Mouse (Mus musculus): ENCODE results near the gene Nck2. TPM values are rescaled to one million over a fixed set of nuclear protein-coding genes. Genes with fewer than 3 reads are reported as not detected.

Gene Nck2
- polyA plus RNA-seq, 1 experiment, result 18.4 TPM

DNA sequence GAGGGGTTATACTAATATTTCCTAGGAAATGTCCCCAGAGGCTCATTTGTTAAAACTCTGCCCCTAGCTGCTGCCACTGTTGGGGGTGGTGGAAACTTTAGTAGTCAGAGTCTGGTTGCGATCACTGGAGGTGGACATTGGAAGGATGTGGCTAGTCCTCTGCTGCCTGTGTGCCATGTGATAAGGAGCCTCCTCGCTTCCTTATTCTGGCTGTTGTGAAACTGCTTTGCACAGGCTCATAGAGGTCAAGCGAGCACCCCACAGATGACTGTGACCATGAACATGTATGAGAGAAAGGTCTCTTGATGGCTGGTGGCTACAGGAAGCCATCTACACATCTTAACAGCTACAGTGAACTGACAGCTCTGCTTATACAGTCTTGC is 76.6 kb downstream of the Nck2 start:
- Histone ChIP-seq H3K4me2 (ENCODE audit: low read depth) (no peak overlapping the region), H3K27me3 (ENCODE audit: control insufficient read depth, insufficient read depth, insufficient read length) (no peaks in the 10 kb centered on the region), H3ac (ENCODE audit: control insufficient read depth, insufficient read length) (no peak overlapping the region), H3K36me3 (ENCODE audit: control insufficient read depth, insufficient read depth) (peaks cover 4% of the 10 kb centered on the region), H3K79me2 (ENCODE audit: control insufficient read depth, insufficient read depth) (peaks cover 37% of the 10 kb centered on the region), H3K4me3 (no peak overlapping the region)
- TF ChIP-seq USF1 (IDR thresholded peaks at IDR 0.05; ENCODE audit: low read depth), result no peak

GRCm38 (mm10) chr1:43521512-43521911 is 77.1 kb downstream of the Nck2 start:
- Histone ChIP-seq H3K36me3 (ENCODE audit: control insufficient read depth, insufficient read depth) (peaks cover 4% of the 10 kb centered on the region), H3K27me3 (ENCODE audit: control insufficient read depth, insufficient read depth, insufficient read length) (no peaks in the 10 kb centered on the region), H3K79me2 (ENCODE audit: control insufficient read depth, insufficient read depth) (peaks cover 42% of the 10 kb centered on the region), H3ac (ENCODE audit: control insufficient read depth, insufficient read length) (no peak overlapping the region), H3K4me3 (no peak overlapping the region), H3K4me2 (ENCODE audit: low read depth) (no peak overlapping the region)
- 0 out of 2 replicates have a peak, but pooled peaks have one; percentile 25 for TF ChIP-seq CEBPB (IDR thresholded peaks at IDR 0.05; ENCODE audit: insufficient read depth, poor library complexity, severe bottlenecking)
- TF ChIP-seq POLR2AphosphoS2 (IDR thresholded peaks at IDR 0.05; ENCODE audit: insufficient read length, low read depth), result no peak
- TF ChIP-seq SRF (IDR thresholded peaks at IDR 0.05; ENCODE audit: control insufficient read depth, insufficient read length, low read depth), result no peak

- Histone ChIP-seq H3ac (ENCODE audit: control insufficient read depth, insufficient read length) (no peak overlapping the region), H3K4me2 (ENCODE audit: low read depth) (no peak overlapping the region), H3K36me3 (ENCODE audit: control insufficient read depth, insufficient read depth) (peaks cover 4% of the 10 kb centered on the region), H3K4me3 (no peak overlapping the region), H3K79me2 (ENCODE audit: control insufficient read depth, insufficient read depth) (peaks cover 43% of the 10 kb centered on the region), H3K27me3 (ENCODE audit: control insufficient read depth, insufficient read depth, insufficient read length) (no peaks in the 10 kb centered on the region)
- TF ChIP-seq POLR2A (IDR thresholded peaks at IDR 0.05; ENCODE audit: insufficient read length, low read depth) (no peak), SRF (IDR thresholded peaks at IDR 0.05; ENCODE audit: control insufficient read depth, insufficient read length, low read depth) (no peak), USF1 (IDR thresholded peaks at IDR 0.05; ENCODE audit: low read depth) (no peak), POLR2AphosphoS2 (IDR thresholded peaks at IDR 0.05; ENCODE audit: insufficient read length, low read depth) (no peak), MYOD1 (IDR thresholded peaks at IDR 0.05; ENCODE audit: control insufficient read depth in 1 of 3, insufficient read length in 2 of 3, low read depth in 2 of 3) (no peak), TCF12 (IDR thresholded peaks at IDR 0.05; ENCODE audit: insufficient read depth, poor library complexity, severe bottlenecking) (no peak), MAX (IDR thresholded peaks at IDR 0.05; ENCODE audit: low read depth) (no peak), E2F4 (IDR thresholded peaks at IDR 0.05; ENCODE audit: insufficient read depth) (no peak), REST (IDR thresholded peaks at IDR 0.05; ENCODE audit: insufficient read depth, insufficient read length) (no peak), MYOG (IDR thresholded peaks at IDR 0.05; ENCODE audit: control insufficient read depth in 1 of 3, insufficient read depth in 1 of 3, insufficient read length in 2 of 3, low read depth in 2 of 3) (no peak), CEBPB (IDR thresholded peaks at IDR 0.05; ENCODE audit: insufficient read depth, poor library complexity, severe bottlenecking) (no peak), TCF3 (IDR thresholded peaks at IDR 0.05; ENCODE audit: insufficient read length, low read depth) (no peak)
These were observed 77.6 kb downstream of the Nck2 start for GRCm38 (mm10) chr1:43521950-43522349.

- H3K36me3 ChIP-seq (ENCODE audit: control insufficient read depth, insufficient read depth), result peaks cover 4% of the 10 kb centered on the region
- no peaks in the 10 kb centered on the region for H3K27me3 ChIP-seq (ENCODE audit: control insufficient read depth, insufficient read depth, insufficient read length)
- TF ChIP-seq TCF3 (IDR thresholded peaks at IDR 0.05; ENCODE audit: insufficient read length, low read depth) (no peak), E2F4 (IDR thresholded peaks at IDR 0.05; ENCODE audit: insufficient read depth) (no peak), CEBPB (IDR thresholded peaks at IDR 0.05; ENCODE audit: insufficient read depth, poor library complexity, severe bottlenecking) (no peak), MYOD1 (IDR thresholded peaks at IDR 0.05; ENCODE audit: control insufficient read depth in 1 of 3, insufficient read length in 2 of 3, low read depth in 2 of 3) (no peak), TCF12 (IDR thresholded peaks at IDR 0.05; ENCODE audit: insufficient read depth, poor library complexity, severe bottlenecking) (no peak), SRF (IDR thresholded peaks at IDR 0.05; ENCODE audit: control insufficient read depth, insufficient read length, low read depth) (no peak), POLR2AphosphoS2 (IDR thresholded peaks at IDR 0.05; ENCODE audit: insufficient read length, low read depth) (no peak), USF1 (IDR thresholded peaks at IDR 0.05; ENCODE audit: low read depth) (no peak), MYOG (IDR thresholded peaks at IDR 0.05; ENCODE audit: control insufficient read depth in 1 of 3, insufficient read depth in 1 of 3, insufficient read length in 2 of 3, low read depth in 2 of 3) (no peak), REST (IDR thresholded peaks at IDR 0.05; ENCODE audit: insufficient read depth, insufficient read length) (no peak), POLR2A (IDR thresholded peaks at IDR 0.05; ENCODE audit: insufficient read length, low read depth) (no peak), MAX (IDR thresholded peaks at IDR 0.05; ENCODE audit: low read depth) (no peak)
- H3K4me2 ChIP-seq (ENCODE audit: low read depth), result no peak overlapping the region
- H3K79me2 ChIP-seq (ENCODE audit: control insufficient read depth, insufficient read depth), result peaks cover 46% of the 10 kb centered on the region
- no peak overlapping the region for H3K4me3 ChIP-seq
- H3ac ChIP-seq (ENCODE audit: control insufficient read depth, insufficient read length), result no peak overlapping the region
These were observed 78.6 kb downstream of the Nck2 start for GRCm38 (mm10) chr1:43522976-43523375.

DNA sequence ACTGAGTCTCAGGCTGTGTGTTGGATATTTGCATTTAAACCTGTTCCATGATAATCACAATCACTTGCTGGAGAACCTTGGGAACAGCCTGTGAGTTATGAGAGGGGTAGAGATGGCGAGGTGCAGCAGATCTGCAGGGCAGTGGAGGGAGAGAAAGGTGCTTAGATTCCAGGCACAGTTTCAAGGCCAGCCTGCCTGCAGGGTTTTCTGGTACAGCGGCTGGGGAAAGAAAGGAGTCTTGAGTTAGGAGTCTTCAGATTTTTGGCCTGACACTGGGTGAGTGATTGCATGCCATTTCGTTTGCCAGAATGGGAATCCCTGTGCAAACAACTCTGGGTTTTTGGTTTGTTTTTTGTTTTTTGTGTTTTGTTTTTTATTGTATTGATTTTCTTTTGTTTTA is 80.0 kb downstream of the Nck2 start:
- Histone ChIP-seq H3K4me3 (no peak overlapping the region), H3K79me2 (ENCODE audit: control insufficient read depth, insufficient read depth) (peaks cover 48% of the 10 kb centered on the region), H3K4me2 (ENCODE audit: low read depth) (no peak overlapping the region), H3K36me3 (ENCODE audit: control insufficient read depth, insufficient read depth) (peaks cover 4% of the 10 kb centered on the region), H3K27me3 (ENCODE audit: control insufficient read depth, insufficient read depth, insufficient read length) (no peaks in the 10 kb centered on the region), H3ac (ENCODE audit: control insufficient read depth, insufficient read length) (no peak overlapping the region)
- TF ChIP-seq REST (IDR thresholded peaks at IDR 0.05; ENCODE audit: insufficient read depth, insufficient read length), result no peak
- no peak for TF ChIP-seq MYOD1 (IDR thresholded peaks at IDR 0.05; ENCODE audit: control insufficient read depth in 1 of 3, insufficient read length in 2 of 3, low read depth in 2 of 3)
- TF ChIP-seq POLR2AphosphoS2 (IDR thresholded peaks at IDR 0.05; ENCODE audit: insufficient read length, low read depth), result no peak
- TF ChIP-seq MAX (IDR thresholded peaks at IDR 0.05; ENCODE audit: low read depth), result no peak
- TF ChIP-seq E2F4 (IDR thresholded peaks at IDR 0.05; ENCODE audit: insufficient read depth), result no peak
- TF ChIP-seq POLR2A (IDR thresholded peaks at IDR 0.05; ENCODE audit: insufficient read length, low read depth), result no peak
- TF ChIP-seq SRF (IDR thresholded peaks at IDR 0.05; ENCODE audit: control insufficient read depth, insufficient read length, low read depth), result no peak
- TF ChIP-seq CEBPB (IDR thresholded peaks at IDR 0.05; ENCODE audit: insufficient read depth, poor library complexity, severe bottlenecking), result no peak
- TF ChIP-seq TCF3 (IDR thresholded peaks at IDR 0.05; ENCODE audit: insufficient read length, low read depth), result no peak
- no peak for TF ChIP-seq USF1 (IDR thresholded peaks at IDR 0.05; ENCODE audit: low read depth)
- TF ChIP-seq TCF12 (IDR thresholded peaks at IDR 0.05; ENCODE audit: insufficient read depth, poor library complexity, severe bottlenecking), result no peak
- TF ChIP-seq MYOG (IDR thresholded peaks at IDR 0.05; ENCODE audit: control insufficient read depth in 1 of 3, insufficient read depth in 1 of 3, insufficient read length in 2 of 3, low read depth in 2 of 3), result no peak

Data from myocyte (in vitro differentiated cells).